In the genomic region with DNA sequence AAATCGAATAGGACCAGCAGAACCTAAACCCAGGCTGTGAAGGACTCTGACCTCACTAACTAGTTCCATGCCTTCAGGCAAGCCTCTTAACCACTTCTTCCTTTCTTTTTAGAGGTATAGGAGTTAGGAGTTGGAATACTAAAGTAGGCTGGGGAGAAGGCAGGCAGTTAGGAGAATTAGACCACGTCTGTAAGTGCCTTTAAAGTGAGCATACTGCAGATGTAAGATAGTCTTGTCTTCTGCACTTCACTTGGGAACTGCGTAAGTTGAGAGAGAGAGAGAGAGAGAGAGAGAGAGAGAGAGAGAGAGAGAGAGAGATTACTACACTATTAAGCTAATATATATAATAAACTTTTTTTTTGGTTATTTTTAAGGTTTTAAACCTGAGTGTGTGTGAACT, we compare ENCODE assay signal across 23 mouse cellular contexts.
"Had no signal": no experiment of that assay in that cellular context is flagged by ENCODE, and none has a peak within 500 bp of the region (broad histone marks: within the 10 kb centered on the region; RNA-seq: fewer than 3 reads in every experiment).

No protein-coding gene starts in this region.

- H3K27ac ChIP-seq: intestine, embryonic 15.5 days; kidney, postnatal 0 days; layer of hippocampus, adult 2 months; left cerebral cortex, adult 2 months; liver, embryonic 14.5 days; midbrain, embryonic 10.5 days; midbrain, embryonic 13.5 days; neural tube, embryonic 13.5 days; stomach, embryonic 15.5 days had no signal

- H3K4me2 ChIP-seq: intestine, embryonic 15.5 days; midbrain, embryonic 13.5 days; neural tube, embryonic 13.5 days; stomach, embryonic 15.5 days had no signal

- H3K9me3 ChIP-seq: intestine, embryonic 15.5 days; midbrain, embryonic 10.5 days; midbrain, embryonic 13.5 days; neural tube, embryonic 13.5 days; stomach, embryonic 15.5 days had no signal

- ATAC-seq: intestine, embryonic 15.5 days; midbrain, embryonic 13.5 days; midbrain, embryonic 16.5 days had no signal

- H3K27me3 ChIP-seq: intestine, embryonic 15.5 days; midbrain, embryonic 13.5 days; neural tube, embryonic 13.5 days; stomach, embryonic 15.5 days had no signal

- DNase-seq: kidney, adult 18-20 months; kidney, postnatal 25 days; layer of hippocampus, adult 9-11 months; layer of hippocampus, postnatal 36 days; lung, adult 2 months; lung, postnatal 14 days; lung, postnatal 4 days; retina, postnatal 1 day; right cerebral cortex, postnatal 25 days; spleen, adult 18-20 months; thymus, adult 18-20 months; thymus, postnatal 36 days had no signal

- H3K4me3 ChIP-seq: intestine, embryonic 15.5 days; layer of hippocampus, adult 2 months; left cerebral cortex, adult 2 months; midbrain, embryonic 10.5 days; midbrain, embryonic 13.5 days; myocyte; neural tube, embryonic 13.5 days; stomach, embryonic 15.5 days had no signal

- H3K36me3 ChIP-seq: intestine, embryonic 15.5 days; midbrain, embryonic 10.5 days; midbrain, embryonic 13.5 days; neural tube, embryonic 13.5 days; stomach, embryonic 15.5 days had no signal

- H3K9ac ChIP-seq: intestine, embryonic 15.5 days; liver, embryonic 14.5 days; midbrain, embryonic 13.5 days; neural tube, embryonic 13.5 days; stomach, embryonic 15.5 days had no signal
